Mouse (Mus musculus): Measurements from ENCODE around the gene Pkig.

The Pkig gene

GRCm38 (mm10) chr2:163766261-163766660 lies 108.1 kb downstream of the Pkig start:
- DNase-seq: no peak

GRCm38 (mm10) chr2:163766890-163767289 lies 108.7 kb downstream of the Pkig start:
- no peak for DNase-seq

GRCm38 (mm10) chr2:163770731-163771130 lies 112.5 kb downstream of the Pkig start:
- no peak for DNase-seq
